Mouse (Mus musculus): ENCODE measurements at regions not wholly inside any gene's neighbourhood (a gene's known extent, or its start where the extent isn't known, plus 50 kb on each side); places are given as distances from the start of the nearest gene placed in this dataset.

GRCm38 (mm10) chr17:55367064-55367463 lies 78.1 kb upstream of the St6gal2 start:
- TF ChIP-seq CHD2 (IDR thresholded peaks at IDR 0.05; ENCODE audit: low read depth, low read length): no peak
- no peak for TF ChIP-seq ZC3H11A (IDR thresholded peaks at IDR 0.05; ENCODE audit: borderline replicate concordance, low read depth, low read length)
- TF ChIP-seq ZNF384 (IDR thresholded peaks at IDR 0.05; ENCODE audit: low read depth, low read length): no peak

Measured in ES-E14 (cell line).